Mouse (Mus musculus): ENCODE results near the gene Atp8b5. TPM values are rescaled to one million over a fixed set of nuclear protein-coding genes. Genes with fewer than 3 reads are reported as not detected.

The Atp8b5 gene
- polyA plus RNA-seq, 1 experiment from 2014 or later, result 0.59 TPM

GRCm38 (mm10) chr4:43309696-43310338 is 42.9 kb downstream of the Atp8b5 start:
- ATAC-seq (no peak), DNase-seq (ENCODE audit: low read depth, low spot score) (no peak)
- no peak for TF ChIP-seq CTCF (IDR thresholded peaks at IDR 0.05)
- in situ Hi-C loops (cut with MboI; ENCODE audit: low pct_unique_long_range_greater_than_20kb), result no loop called here
- POLR2A ChIA-PET, result interaction anchor here (0.6 to 0.8 kb wide), 2 partner anchors 26 to 73 kb away, joined by 3 to 4 read pairs; no protein-coding TSS in a partner anchor
- CTCF ChIA-PET, result interaction anchor here (0.9 kb wide), 1 partner anchor 15 kb away, joined by 4 read pairs; no protein-coding TSS in a partner anchor
- H3K27me3 ChIP-seq, result no peaks in the 10 kb centered on the region

- ATAC-seq, result no peak
- no peak for TF ChIP-seq CTCF (IDR thresholded peaks at IDR 0.05)
- no peaks in the 10 kb centered on the region for H3K27me3 ChIP-seq
- POLR2A ChIA-PET, result no interaction called here
- no peak for DNase-seq (ENCODE audit: low read depth, low spot score)
- CTCF ChIA-PET, result no interaction called here
- in situ Hi-C loops (cut with MboI; ENCODE audit: low pct_unique_long_range_greater_than_20kb), result no loop called here
These were observed 54.6 kb downstream of the Atp8b5 start for GRCm38 (mm10) chr4:43321536-43321935.

GRCm38 (mm10) chr4:43322336-43322735 is 55.4 kb downstream of the Atp8b5 start:
- CTCF ChIA-PET, result no interaction called here
- no peak for TF ChIP-seq CTCF (IDR thresholded peaks at IDR 0.05)
- H3K27me3 ChIP-seq, result no peaks in the 10 kb centered on the region
- in situ Hi-C loops (cut with MboI; ENCODE audit: low pct_unique_long_range_greater_than_20kb), result no loop called here
- DNase-seq (ENCODE audit: low read depth, low spot score) (no peak), ATAC-seq (no peak)
- POLR2A ChIA-PET, result no interaction called here

GRCm38 (mm10) chr4:43327118-43327517 is 60.2 kb downstream of the Atp8b5 start:
- DNase-seq (ENCODE audit: low read depth, low spot score) (no peak), ATAC-seq (no peak)
- TF ChIP-seq CTCF (IDR thresholded peaks at IDR 0.05), result no peak
- ChIA-PET CTCF (no interaction called here), POLR2A (no interaction called here)
- in situ Hi-C loops (cut with MboI; ENCODE audit: low pct_unique_long_range_greater_than_20kb), result no loop called here
- no peaks in the 10 kb centered on the region for H3K27me3 ChIP-seq

- in situ Hi-C loops (cut with MboI; ENCODE audit: low pct_unique_long_range_greater_than_20kb), result no loop called here
- DNase-seq (ENCODE audit: low read depth, low spot score) (no peak), ATAC-seq (no peak)
- CTCF ChIA-PET, result interaction anchor here (1.3 kb wide), 1 partner anchor 12 kb away, joined by 3 read pairs; no protein-coding TSS in a partner anchor
- POLR2A ChIA-PET, result no interaction called here
- no peak for TF ChIP-seq CTCF (IDR thresholded peaks at IDR 0.05)
- no peaks in the 10 kb centered on the region for H3K27me3 ChIP-seq
These were observed 67.8 kb downstream of the Atp8b5 start for GRCm38 (mm10) chr4:43334771-43335170.

- POLR2A ChIA-PET, result no interaction called here
- CTCF ChIA-PET, result no interaction called here
- TF ChIP-seq CTCF (IDR thresholded peaks at IDR 0.05), result no peak
- no peaks in the 10 kb centered on the region for H3K27me3 ChIP-seq
- ATAC-seq (no peak), DNase-seq (ENCODE audit: low read depth, low spot score) (no peak)
- in situ Hi-C loops (cut with MboI; ENCODE audit: low pct_unique_long_range_greater_than_20kb), result no loop called here
These were observed 69.2 kb downstream of the Atp8b5 start for GRCm38 (mm10) chr4:43336176-43336575.

- no peak for TF ChIP-seq CTCF (IDR thresholded peaks at IDR 0.05)
- H3K27me3 ChIP-seq, result no peaks in the 10 kb centered on the region
- CTCF ChIA-PET, result interaction anchor here (1.1 kb wide), 1 partner anchor 9 kb away, joined by 4 read pairs; no protein-coding TSS in a partner anchor
- in situ Hi-C loops (cut with MboI; ENCODE audit: low pct_unique_long_range_greater_than_20kb), result no loop called here
- ATAC-seq (no peak), DNase-seq (ENCODE audit: low read depth, low spot score) (no peak)
- POLR2A ChIA-PET, result no interaction called here
These were observed 73.3 kb downstream of the Atp8b5 start for GRCm38 (mm10) chr4:43340096-43340804.

- in situ Hi-C loops (cut with MboI; ENCODE audit: low pct_unique_long_range_greater_than_20kb), result no loop called here
- POLR2A ChIA-PET, result no interaction called here
- CTCF ChIA-PET, result no interaction called here
These were observed 74.4 kb downstream of the Atp8b5 start for GRCm38 (mm10) chr4:43341276-43341891.

GRCm38 (mm10) chr4:43342443-43342842 is 75.5 kb downstream of the Atp8b5 start:
- CTCF ChIA-PET, result no interaction called here
- in situ Hi-C loops (cut with MboI; ENCODE audit: low pct_unique_long_range_greater_than_20kb), result no loop called here
- ATAC-seq (no peak), DNase-seq (ENCODE audit: low read depth, low spot score) (no peak)
- H3K27me3 ChIP-seq, result no peaks in the 10 kb centered on the region
- TF ChIP-seq CTCF (IDR thresholded peaks at IDR 0.05), result no peak
- POLR2A ChIA-PET, result no interaction called here

More at GRCm38 (mm10) chr4:43341276-43341891, 74.4 kb downstream of the Atp8b5 start:
- no peaks in the 10 kb centered on the region for H3K27me3 ChIP-seq
- DNase-seq (ENCODE audit: low read depth, low spot score) (no peak), ATAC-seq (no peak)
- TF ChIP-seq CTCF (IDR thresholded peaks at IDR 0.05), result no peak

GRCm38 (mm10) chr4:43344932-43345331 is 78.0 kb downstream of the Atp8b5 start:
- POLR2A ChIA-PET, result no interaction called here
- ATAC-seq (no peak), DNase-seq (ENCODE audit: low read depth, low spot score) (no peak)
- no peak for TF ChIP-seq CTCF (IDR thresholded peaks at IDR 0.05)
- in situ Hi-C loops (cut with MboI; ENCODE audit: low pct_unique_long_range_greater_than_20kb), result no loop called here
- no peaks in the 10 kb centered on the region for H3K27me3 ChIP-seq
- CTCF ChIA-PET, result no interaction called here

- POLR2A ChIA-PET, result no interaction called here
- in situ Hi-C loops (cut with MboI; ENCODE audit: low pct_unique_long_range_greater_than_20kb), result no loop called here
- TF ChIP-seq CTCF (IDR thresholded peaks at IDR 0.05), result no peak
- DNase-seq (ENCODE audit: low read depth, low spot score) (no peak), ATAC-seq (no peak)
- CTCF ChIA-PET, result interaction anchor here (1.1 kb wide), 1 partner anchor 9 kb away, joined by 4 read pairs; no protein-coding TSS in a partner anchor
- no peaks in the 10 kb centered on the region for H3K27me3 ChIP-seq
These were observed 82.2 kb downstream of the Atp8b5 start for GRCm38 (mm10) chr4:43349206-43349605.
